Mouse (Mus musculus): Measurements from ENCODE around the gene Kalrn.

Kalrn gene

GRCm38 (mm10) chr16:34043048-34043795 lies 530.1 kb downstream of the Kalrn start:
- Histone ChIP-seq H3K9me3 (ENCODE audit: low read length) (no peaks in the 10 kb centered on the region), H3K36me3 (ENCODE audit: insufficient read depth, low read length) (peaks cover 4% of the 10 kb centered on the region; the same call in 1 of the 2 replicates), H3K27me3 (ENCODE audit: insufficient read depth, low read length) (no peaks in the 10 kb centered on the region; the same call in 1 of the 2 replicates), H3K4me1 (replicated peaks; ENCODE audit: low read depth, low read length) (no peaks in the 10 kb centered on the region), H3K4me3 (replicated peaks; ENCODE audit: low read length) (no peak overlapping the region)
- no peak for TF ChIP-seq CTCF (conservative IDR thresholded peaks at IDR 0.05; ENCODE audit: low read length)
- TF ChIP-seq NANOG (IDR thresholded peaks at IDR 0.05; ENCODE audit: borderline replicate concordance, low read length), result no peak
- TF ChIP-seq POU5F1 (IDR thresholded peaks at IDR 0.05; ENCODE audit: borderline replicate concordance, low read length), result no peak

- no peaks in the 10 kb centered on the region for H3K4me1 ChIP-seq (replicated peaks; ENCODE audit: low read depth, low read length)
- no peaks in the 10 kb centered on the region; the same call in 1 of the 2 replicates for H3K27me3 ChIP-seq (ENCODE audit: insufficient read depth, low read length)
- H3K9me3 ChIP-seq (ENCODE audit: low read length), result no peaks in the 10 kb centered on the region
- H3K36me3 ChIP-seq (ENCODE audit: insufficient read depth, low read length), result peaks cover 8% of the 10 kb centered on the region; the same call in 1 of the 2 replicates
- TF ChIP-seq CTCF (conservative IDR thresholded peaks at IDR 0.05; ENCODE audit: low read length) (no peak), POU5F1 (IDR thresholded peaks at IDR 0.05; ENCODE audit: borderline replicate concordance, low read length) (no peak), NANOG (IDR thresholded peaks at IDR 0.05; ENCODE audit: borderline replicate concordance, low read length) (no peak)
- H3K4me3 ChIP-seq (replicated peaks; ENCODE audit: low read length), result no peak overlapping the region
Measured at GRCm38 (mm10) chr16:34042586-34042985, 530.7 kb downstream of the Kalrn start.

GRCm38 (mm10) chr16:34040276-34040675 lies 533.1 kb downstream of the Kalrn start:
- Histone ChIP-seq H3K9me3 (ENCODE audit: low read length) (no peaks in the 10 kb centered on the region), H3K4me3 (replicated peaks; ENCODE audit: low read length) (no peak overlapping the region), H3K36me3 (ENCODE audit: insufficient read depth, low read length) (peaks cover 8% of the 10 kb centered on the region; the same call in 1 of the 2 replicates), H3K27me3 (ENCODE audit: insufficient read depth, low read length) (no peaks in the 10 kb centered on the region; the same call in 1 of the 2 replicates), H3K4me1 (replicated peaks; ENCODE audit: low read depth, low read length) (no peaks in the 10 kb centered on the region)
- no peak for TF ChIP-seq POU5F1 (IDR thresholded peaks at IDR 0.05; ENCODE audit: borderline replicate concordance, low read length)
- TF ChIP-seq CTCF (conservative IDR thresholded peaks at IDR 0.05; ENCODE audit: low read length), result no peak
- TF ChIP-seq NANOG (IDR thresholded peaks at IDR 0.05; ENCODE audit: borderline replicate concordance, low read length), result no peak

- no peaks in the 10 kb centered on the region for H3K9me3 ChIP-seq (ENCODE audit: low read length)
- TF ChIP-seq POU5F1 (IDR thresholded peaks at IDR 0.05; ENCODE audit: borderline replicate concordance, low read length) (no peak), CTCF (conservative IDR thresholded peaks at IDR 0.05; ENCODE audit: low read length) (no peak), NANOG (IDR thresholded peaks at IDR 0.05; ENCODE audit: borderline replicate concordance, low read length) (no peak)
- no peak overlapping the region for H3K4me3 ChIP-seq (replicated peaks; ENCODE audit: low read length)
- peaks cover 8% of the 10 kb centered on the region; the same call in 1 of the 2 replicates for H3K36me3 ChIP-seq (ENCODE audit: insufficient read depth, low read length)
- peaks cover under 1% of the 10 kb centered on the region; the same call in 1 of the 2 replicates for H3K4me1 ChIP-seq (replicated peaks; ENCODE audit: low read depth, low read length)
- H3K27me3 ChIP-seq (ENCODE audit: insufficient read depth, low read length), result no peaks in the 10 kb centered on the region; the same call in 1 of the 2 replicates
Measured at GRCm38 (mm10) chr16:34039736-34040135, 533.6 kb downstream of the Kalrn start.

- Histone ChIP-seq H3K4me1 (replicated peaks; ENCODE audit: low read depth, low read length) (peaks cover 16% of the 10 kb centered on the region), H3K9me3 (ENCODE audit: low read length) (no peaks in the 10 kb centered on the region), H3K4me3 (replicated peaks; ENCODE audit: low read length) (no peak overlapping the region), H3K36me3 (ENCODE audit: insufficient read depth, low read length) (peaks cover 8% of the 10 kb centered on the region; the same call in 1 of the 2 replicates), H3K27me3 (ENCODE audit: insufficient read depth, low read length) (no peaks in the 10 kb centered on the region; the same call in 1 of the 2 replicates)
- TF ChIP-seq CTCF (conservative IDR thresholded peaks at IDR 0.05; ENCODE audit: low read length) (no peak), POU5F1 (IDR thresholded peaks at IDR 0.05; ENCODE audit: borderline replicate concordance, low read length) (no peak), NANOG (IDR thresholded peaks at IDR 0.05; ENCODE audit: borderline replicate concordance, low read length) (no peak)
Measured at GRCm38 (mm10) chr16:34036327-34037047, 536.8 kb downstream of the Kalrn start.

- Histone ChIP-seq H3K9me3 (ENCODE audit: low read length) (no peaks in the 10 kb centered on the region), H3K4me3 (replicated peaks; ENCODE audit: low read length) (no peak overlapping the region), H3K27me3 (ENCODE audit: insufficient read depth, low read length) (no peaks in the 10 kb centered on the region; the same call in 1 of the 2 replicates), H3K36me3 (ENCODE audit: insufficient read depth, low read length) (peaks cover 8% of the 10 kb centered on the region; the same call in 1 of the 2 replicates), H3K4me1 (replicated peaks; ENCODE audit: low read depth, low read length) (peaks cover 19% of the 10 kb centered on the region)
- no peak for TF ChIP-seq CTCF (conservative IDR thresholded peaks at IDR 0.05; ENCODE audit: low read length)
- TF ChIP-seq NANOG (IDR thresholded peaks at IDR 0.05; ENCODE audit: borderline replicate concordance, low read length), result no peak
- no peak for TF ChIP-seq POU5F1 (IDR thresholded peaks at IDR 0.05; ENCODE audit: borderline replicate concordance, low read length)
Measured at GRCm38 (mm10) chr16:34035780-34036179, 537.6 kb downstream of the Kalrn start.

GRCm38 (mm10) chr16:34034267-34034666 lies 539.1 kb downstream of the Kalrn start:
- Histone ChIP-seq H3K9me3 (ENCODE audit: low read length) (no peaks in the 10 kb centered on the region), H3K27me3 (ENCODE audit: insufficient read depth, low read length) (no peaks in the 10 kb centered on the region; the same call in 1 of the 2 replicates), H3K36me3 (ENCODE audit: insufficient read depth, low read length) (peaks cover 8% of the 10 kb centered on the region; the same call in 1 of the 2 replicates), H3K4me3 (replicated peaks; ENCODE audit: low read length) (no peak overlapping the region), H3K4me1 (replicated peaks; ENCODE audit: low read depth, low read length) (peaks cover 19% of the 10 kb centered on the region)
- TF ChIP-seq POU5F1 (IDR thresholded peaks at IDR 0.05; ENCODE audit: borderline replicate concordance, low read length), result no peak

GRCm38 (mm10) chr16:34032011-34032645 lies 541.2 kb downstream of the Kalrn start:
- H3K9me3 ChIP-seq (ENCODE audit: low read length), result no peaks in the 10 kb centered on the region
- no peak for TF ChIP-seq NANOG (IDR thresholded peaks at IDR 0.05; ENCODE audit: borderline replicate concordance, low read length)
- TF ChIP-seq CTCF (conservative IDR thresholded peaks at IDR 0.05; ENCODE audit: low read length), result no peak
- no peak for TF ChIP-seq POU5F1 (IDR thresholded peaks at IDR 0.05; ENCODE audit: borderline replicate concordance, low read length)
- no peak overlapping the region for H3K4me3 ChIP-seq (replicated peaks; ENCODE audit: low read length)
- peaks cover 7% of the 10 kb centered on the region for H3K36me3 ChIP-seq (ENCODE audit: insufficient read depth, low read length)
- H3K27me3 ChIP-seq (ENCODE audit: insufficient read depth, low read length), result no peaks in the 10 kb centered on the region; the same call in 1 of the 2 replicates
- peaks cover 19% of the 10 kb centered on the region for H3K4me1 ChIP-seq (replicated peaks; ENCODE audit: low read depth, low read length)

Measured in E14TG2a.4 (cell line).